Mouse (Mus musculus) hindbrain, embryonic 14.5 days (tissue): ENCODE results near the gene Letm1. TPM values are rescaled to one million over a fixed set of nuclear protein-coding genes. Genes with fewer than 3 reads are reported as not detected.

Source experiments
- ATAC-seq: fragments of 200-750 bp; cut with Nextera tagmentation; 2 replicates; pipeline ENCODE4 v1.8.0; 2017; ENCODE audit warnings: moderate number of reproducible peaks, mild to moderate bottlenecking, moderate TSS enrichment, moderate library complexity; ENCODE audit not compliant: low FRiP score
- DNase-seq: peaks from one replicate; pipeline ENCODE4 v3.0.0-alpha.2; 2015; ENCODE audit warnings: low spot score
- H3K27ac ChIP-seq: fragments of 300-500 bp; sonication (generic); 2 replicates; pipeline ENCODE4 v1.5.1; 2014; ENCODE audit warnings: mild to moderate bottlenecking, moderate library complexity
- H3K27me3 ChIP-seq: fragments of 300-500 bp; sonication (generic); 2 replicates; pipeline ENCODE4 v1.6.1; 2014; ENCODE audit warnings: mild to moderate bottlenecking, low read length, mixed read lengths; ENCODE audit not compliant: control insufficient read depth, insufficient read depth
- H3K36me3 ChIP-seq: fragments of 300-500 bp; sonication (generic); replicated peaks from 2 replicates; pipeline ENCODE4 v1.6.1; 2014; ENCODE audit not compliant: control insufficient read depth, insufficient read depth
- H3K4me1 ChIP-seq: fragments of 300-500 bp; sonication (generic); replicated peaks from 2 replicates; pipeline ENCODE4 v1.6.1; 2014; ENCODE audit warnings: antibody characterized with exemption, low read length, mixed read lengths; ENCODE audit not compliant: control insufficient read depth, insufficient read depth
- H3K4me2 ChIP-seq: fragments of 300-500 bp; sonication (generic); replicated peaks from 2 replicates; pipeline ENCODE4 v1.6.1; 2014; ENCODE audit warnings: mild to moderate bottlenecking, moderate library complexity
- H3K4me3 ChIP-seq: fragments of 300-500 bp; sonication (generic); replicated peaks from 2 replicates; pipeline ENCODE4 v1.5.1; 2014; ENCODE audit warnings: mild to moderate bottlenecking, low read length
- H3K9ac ChIP-seq: fragments of 300-500 bp; sonication (generic); 2 replicates; pipeline ENCODE4 v1.6.1; 2014
- H3K9me3 ChIP-seq: fragments of 300-500 bp; sonication (generic); 2 replicates; pipeline ENCODE4 v1.6.1; 2016; ENCODE audit warnings: low read length; ENCODE audit not compliant: control insufficient read depth
- WGBS: fragments of 180-500 bp; shearing (Covaris S2); extraction: QIAGEN DNeasy Blood & Tissue Kit; methylation state at CpG from one replicate; pipeline ENCODE4 v1.1.7; 2014; 5-methylcytosine and 5-hydroxymethylcytosine counted together
- polyA plus RNA-seq: library from polyadenylated mRNA; unstranded; fragments of >200 nt; fragmentation: Nextera tagmentation; extraction: Ambion mirVana; gene quantifications from 2 replicates; pipeline ENCODE4 v1.2.1, GENCODE M21; 2014

Gene Letm1
- 73.3 and 79.1 TPM in 2 replicates for polyA plus RNA-seq

GRCm38 (mm10) chr5:33782345-33782998 is at the start of gene Letm1:
Gene Letm1, minus strand, starts transcription at chr5:33782817.
- Histone ChIP-seq H3K4me2 (peak within 1 kb of the TSS; percentile 97), H3K9ac (peak within 1 kb of the TSS; percentile 86), H3K9me3 (no peaks in the 10 kb centered on the region), H3K27me3 (no peaks in the 10 kb centered on the region), H3K27ac (peak within 1 kb of the TSS; percentile 83), H3K4me3 (peak within 1 kb of the TSS; percentile 63), H3K36me3 (peaks cover 5% of the 10 kb centered on the region), H3K4me1 (peaks cover 21% of the 10 kb centered on the region)
- peak; percentile 90 for DNase-seq
- under 1% methylated on average over 64 of the region's 65 CpGs for WGBS
- ATAC-seq, result peak; percentile 99

GRCm38 (mm10) chr5:33830832-33831231 is 48.2 kb upstream of the Letm1 start:
- H3K9me3 ChIP-seq, result no peaks in the 10 kb centered on the region
- H3K27me3 ChIP-seq, result no peaks in the 10 kb centered on the region
- H3K4me2 ChIP-seq, result no peak overlapping the region
- no peak overlapping the region for H3K27ac ChIP-seq
- WGBS, result 70% methylated on average over 1 of the region's 1 CpGs
- no peak overlapping the region for H3K4me3 ChIP-seq
- DNase-seq, result no peak
- H3K9ac ChIP-seq, result no peak overlapping the region
- no peak for ATAC-seq
- peaks cover 9% of the 10 kb centered on the region; the same call in 1 of the 2 replicates for H3K4me1 ChIP-seq
- H3K36me3 ChIP-seq, result no peaks in the 10 kb centered on the region

GRCm38 (mm10) chr5:33829958-33830357 is 47.3 kb upstream of the Letm1 start:
- no peak for ATAC-seq
- 92% methylated on average over 3 of the region's 3 CpGs for WGBS

GRCm38 (mm10) chr5:33828107-33828506 is 45.5 kb upstream of the Letm1 start:
- no peak overlapping the region for H3K4me2 ChIP-seq
- no peaks in the 10 kb centered on the region for H3K9me3 ChIP-seq
- H3K4me3 ChIP-seq, result no peak overlapping the region
- no peaks in the 10 kb centered on the region for H3K27me3 ChIP-seq
- DNase-seq (no peak), ATAC-seq (no peak)
- no peak overlapping the region for H3K27ac ChIP-seq
- no peaks in the 10 kb centered on the region; the same call in 1 of the 2 replicates for H3K36me3 ChIP-seq
- 86% methylated on average over 8 of the region's 8 CpGs for WGBS
- peaks cover 27% of the 10 kb centered on the region for H3K4me1 ChIP-seq
- no peak overlapping the region for H3K9ac ChIP-seq

More at GRCm38 (mm10) chr5:33829958-33830357, 47.3 kb upstream of the Letm1 start:
- Histone ChIP-seq H3K27me3 (no peaks in the 10 kb centered on the region), H3K9ac (no peak overlapping the region), H3K4me1 (peaks cover 14% of the 10 kb centered on the region), H3K36me3 (no peaks in the 10 kb centered on the region; the same call in 1 of the 2 replicates), H3K27ac (no peak overlapping the region), H3K9me3 (no peaks in the 10 kb centered on the region), H3K4me3 (no peak overlapping the region), H3K4me2 (no peak overlapping the region)
- DNase-seq, result no peak

- ATAC-seq (no peak), DNase-seq (no peak)
- Histone ChIP-seq H3K9ac (no peak overlapping the region), H3K36me3 (no peaks in the 10 kb centered on the region; the same call in 1 of the 2 replicates), H3K4me2 (no peak overlapping the region), H3K27ac (no peak overlapping the region), H3K27me3 (no peaks in the 10 kb centered on the region), H3K4me1 (peaks cover 40% of the 10 kb centered on the region), H3K4me3 (no peak overlapping the region), H3K9me3 (no peaks in the 10 kb centered on the region)
These were observed 43.4 kb upstream of the Letm1 start for GRCm38 (mm10) chr5:33826001-33826400.

GRCm38 (mm10) chr5:33822456-33822855 is 39.8 kb upstream of the Letm1 start:
- Histone ChIP-seq H3K9me3 (no peaks in the 10 kb centered on the region), H3K27me3 (no peaks in the 10 kb centered on the region), H3K4me2 (peak overlapping the region; percentile 89), H3K4me3 (peak overlapping the region; percentile 100), H3K36me3 (no peaks in the 10 kb centered on the region; the same call in 1 of the 2 replicates), H3K27ac (no peak overlapping the region), H3K9ac (peak overlapping the region; percentile 100), H3K4me1 (peaks cover 48% of the 10 kb centered on the region)
- ATAC-seq, result no peak
- WGBS, result 30% methylated on average over 3 of the region's 3 CpGs
- no peak for DNase-seq

GRCm38 (mm10) chr5:33821901-33822427 is 39.3 kb upstream of the Letm1 start:
- no peaks in the 10 kb centered on the region for H3K27me3 ChIP-seq
- peak overlapping the region; percentile 100 for H3K4me3 ChIP-seq
- H3K9me3 ChIP-seq, result no peaks in the 10 kb centered on the region
- H3K9ac ChIP-seq, result peak overlapping the region; percentile 100
- H3K4me2 ChIP-seq, result peak overlapping the region; percentile 89
- 30% methylated on average over 2 of the region's 2 CpGs for WGBS
- H3K4me1 ChIP-seq, result peaks cover 48% of the 10 kb centered on the region
- DNase-seq (no peak), ATAC-seq (no peak)
- H3K36me3 ChIP-seq, result no peaks in the 10 kb centered on the region; the same call in 1 of the 2 replicates
- H3K27ac ChIP-seq, result 0 out of 2 replicates have a peak overlapping the region, but pooled peaks have one; percentile 100

GRCm38 (mm10) chr5:33820733-33821621 is 38.4 kb upstream of the Letm1 start:
- Histone ChIP-seq H3K4me3 (peak overlapping the region; percentile 100), H3K4me2 (peak overlapping the region; percentile 89), H3K27ac (peak overlapping the region; percentile 100), H3K27me3 (no peaks in the 10 kb centered on the region), H3K9ac (peak overlapping the region; percentile 100), H3K4me1 (peaks cover 40% of the 10 kb centered on the region), H3K9me3 (no peaks in the 10 kb centered on the region), H3K36me3 (no peaks in the 10 kb centered on the region; the same call in 1 of the 2 replicates)
- DNase-seq (peak; percentile 52), ATAC-seq (peak; percentile 44; the same call in 1 of the 2 replicates)
- under 1% methylated on average over 102 of the region's 121 CpGs for WGBS
